Mouse (Mus musculus) spleen, adult 18-20 months (tissue): Measurements from ENCODE around the gene Tex261.

Source experiments
- DNase-seq, 2 experiments: peaks; one replicate each; pipeline ENCODE4 v3.0.0; 2022; ENCODE audit warnings: mixed read lengths in 2 of 2

Gene Tex261

DNA sequence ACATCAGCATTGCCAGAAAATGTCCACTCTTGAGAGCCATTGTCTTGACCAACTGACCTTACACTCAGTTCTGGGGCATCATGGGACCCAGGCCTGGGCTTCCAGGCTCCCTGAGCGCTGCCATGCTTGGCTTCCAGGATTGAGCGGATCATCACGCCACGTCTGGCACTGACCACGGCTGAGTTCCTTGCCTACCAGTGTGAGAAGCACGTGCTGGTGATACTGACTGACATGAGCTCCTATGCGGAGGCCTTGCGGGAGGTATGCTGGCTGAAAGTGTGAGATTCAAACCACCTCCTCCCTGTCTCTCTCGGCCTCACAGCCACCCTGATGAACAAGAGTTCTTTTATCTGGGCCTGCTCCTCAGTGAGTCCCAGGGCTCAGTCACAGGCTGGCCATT lies 19.6 kb downstream of the Tex261 start:
- no peak for DNase-seq

DNA sequence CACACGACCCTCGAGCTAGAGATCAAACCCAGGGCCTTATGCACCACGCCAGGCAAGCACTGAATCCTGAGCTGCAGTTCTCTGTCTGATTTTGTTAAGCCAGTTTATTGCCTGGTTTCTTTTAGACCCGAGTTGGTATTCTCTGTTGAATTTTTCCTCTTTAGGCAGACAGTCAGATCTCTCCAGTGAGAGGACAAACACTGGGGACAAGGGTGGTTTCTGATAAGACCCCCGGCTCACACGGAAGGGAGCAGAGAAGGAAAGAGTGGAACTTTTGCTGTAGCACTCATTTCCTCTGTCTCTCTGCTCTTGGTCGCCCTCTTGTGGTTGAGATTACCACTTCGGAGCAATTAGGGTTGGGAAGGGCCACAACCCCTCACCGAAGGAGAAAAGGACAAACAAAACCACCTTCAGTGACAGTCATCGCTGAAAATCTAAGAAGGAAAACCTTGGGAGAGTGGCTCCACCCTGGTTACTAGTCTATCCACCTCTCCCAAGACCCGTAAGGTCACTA lies 25.4 kb downstream of the Tex261 start:
- peak in 1 of 2 experiments; percentile 57 for DNase-seq

DNA sequence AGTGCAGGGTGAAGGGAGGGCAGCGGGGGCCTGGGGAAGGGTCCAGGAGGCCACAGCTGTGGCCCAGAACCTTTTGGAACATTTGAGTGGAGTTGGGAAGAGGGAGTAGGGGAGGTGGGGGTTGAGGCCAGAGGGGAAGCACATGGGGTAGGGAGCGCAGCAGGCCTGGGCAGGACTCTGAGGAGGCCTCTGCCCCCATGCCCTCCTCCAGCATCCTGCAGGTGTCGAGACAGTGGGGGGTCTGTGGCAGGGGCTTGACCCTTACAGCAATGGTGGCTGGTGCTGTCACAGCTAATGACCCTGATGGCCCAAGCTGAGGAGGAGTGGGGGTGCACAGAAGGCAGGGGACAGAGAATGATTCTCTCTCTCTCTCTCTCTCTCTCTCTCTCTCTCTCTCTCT lies 26.3 kb downstream of the Tex261 start:
- DNase-seq = no peak

DNA sequence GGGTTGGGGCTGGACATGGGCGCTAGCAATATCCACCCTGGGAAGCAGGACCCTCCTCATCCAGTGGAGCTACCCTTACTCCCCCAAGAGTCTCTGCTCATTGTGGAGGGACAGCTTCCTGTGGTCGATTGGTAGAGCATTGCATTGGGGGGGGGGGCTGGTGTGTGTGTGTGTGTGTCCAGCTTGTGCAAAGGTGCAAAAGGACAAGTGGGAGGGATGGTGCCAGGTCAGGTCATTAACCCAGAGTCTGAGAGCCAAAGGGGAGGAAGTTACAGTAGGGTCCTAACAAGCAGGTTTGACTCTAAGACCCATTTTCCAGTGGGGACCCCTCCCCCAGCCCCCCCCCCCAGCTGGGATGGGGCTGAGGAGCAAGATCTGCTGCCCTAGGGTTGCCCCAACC lies 30.1 kb downstream of the Tex261 start:
- no peak for DNase-seq

DNA sequence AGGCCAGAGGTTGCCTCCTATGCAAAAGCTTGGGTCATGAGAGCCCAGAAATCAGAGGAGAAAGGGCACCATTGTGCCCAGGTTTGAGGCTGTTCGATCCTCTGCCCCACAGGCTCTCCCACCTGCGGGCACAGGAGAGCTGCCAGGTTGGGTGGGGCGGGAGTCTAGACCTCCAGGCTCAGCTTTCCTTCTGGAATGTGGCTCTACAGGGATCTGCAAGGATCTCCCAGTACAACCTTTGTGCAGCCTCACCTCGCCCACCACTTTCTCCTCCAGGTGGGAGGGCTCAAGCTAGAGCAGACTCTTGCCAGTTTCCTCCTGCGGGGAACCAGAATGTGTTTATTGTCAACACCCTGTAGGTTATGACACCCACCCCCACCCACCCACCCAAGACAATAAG lies 31.1 kb downstream of the Tex261 start:
- DNase-seq = no peak

DNA sequence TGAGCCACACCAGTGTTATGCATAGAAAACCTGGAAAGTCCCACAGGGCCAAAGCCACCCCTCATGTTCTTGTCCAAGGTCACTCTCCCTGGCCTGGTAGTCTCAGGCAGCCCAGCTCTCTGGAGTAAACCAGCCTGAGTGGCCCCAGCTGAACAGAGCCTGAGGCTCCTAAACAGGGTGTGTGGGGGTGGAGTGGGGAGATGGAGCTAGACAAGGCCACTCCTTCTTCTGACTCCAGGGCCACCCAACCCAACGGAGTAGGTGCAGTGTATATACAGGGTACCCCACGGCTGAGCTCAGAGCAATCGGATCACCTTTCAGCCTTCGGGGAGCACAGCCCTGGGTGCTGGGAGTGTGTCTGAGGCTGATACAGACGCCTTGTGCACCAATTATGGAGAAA lies 31.5 kb downstream of the Tex261 start:
- DNase-seq = no peak

DNA sequence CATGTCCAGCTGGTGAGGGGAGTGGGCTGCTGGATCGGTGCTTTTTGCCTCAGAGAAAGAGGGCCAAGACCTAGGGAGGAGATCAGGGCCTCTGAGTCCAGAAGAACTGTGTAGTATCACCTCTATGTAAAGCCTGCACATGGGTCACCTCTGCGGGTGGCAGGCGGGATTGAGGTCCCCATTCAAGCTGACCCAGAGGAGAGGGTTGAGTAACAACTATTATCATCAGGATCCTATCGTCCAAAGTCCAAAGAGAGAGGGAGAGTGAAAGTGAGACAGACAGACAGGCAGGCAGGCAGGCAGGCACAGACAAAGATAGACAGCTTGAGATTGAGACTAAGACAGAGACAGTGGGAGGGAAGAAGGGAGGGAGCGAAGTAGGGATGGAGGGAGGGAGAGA lies 32.4 kb downstream of the Tex261 start:
- DNase-seq = no peak

DNA sequence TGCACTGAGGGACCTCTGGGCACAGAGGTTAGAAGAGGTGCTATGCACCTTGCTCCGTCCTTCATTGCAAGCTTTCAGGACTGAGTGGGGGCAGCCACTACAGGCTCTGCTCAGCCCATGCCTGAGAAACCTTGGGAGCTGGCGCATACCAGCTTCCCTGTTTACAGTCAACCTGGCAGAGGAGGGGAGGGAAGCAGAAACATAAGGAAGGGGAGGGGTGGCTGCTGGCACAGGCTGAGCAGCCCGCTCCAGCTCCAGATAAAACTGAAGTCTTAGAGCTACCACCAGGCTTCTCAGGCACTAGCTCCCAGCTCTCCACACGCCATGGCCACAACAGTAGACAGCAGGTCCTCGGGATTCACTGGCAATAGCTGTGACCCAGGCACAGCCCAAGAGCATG lies 32.9 kb downstream of the Tex261 start, which contains the start of gene Atp6v1b1:
TSS of gene Atp6v1b1 (plus strand) at position 230 of the 400 bp plus-strand sequence.
- no peak for DNase-seq

DNA sequence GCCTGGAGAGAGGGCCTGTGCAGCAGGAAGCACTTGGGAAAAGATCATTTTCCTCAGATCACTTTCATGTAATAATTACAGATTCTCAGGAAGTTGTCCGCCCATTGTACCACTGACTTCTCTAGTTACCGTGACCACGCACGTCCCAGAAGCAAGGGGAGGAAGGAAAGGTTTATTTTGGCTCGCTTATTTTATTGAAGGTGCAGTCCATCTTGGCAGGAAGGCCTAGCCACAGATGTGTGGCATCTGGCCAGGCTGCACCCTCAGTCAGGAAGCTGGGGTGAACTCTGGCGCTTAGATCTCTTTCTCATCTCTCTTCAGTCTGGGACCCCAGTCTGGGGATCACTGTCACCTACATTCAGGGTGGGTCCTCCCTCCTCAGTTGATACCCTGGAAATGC lies 37.0 kb downstream of the Tex261 start:
- no peak for DNase-seq

DNA sequence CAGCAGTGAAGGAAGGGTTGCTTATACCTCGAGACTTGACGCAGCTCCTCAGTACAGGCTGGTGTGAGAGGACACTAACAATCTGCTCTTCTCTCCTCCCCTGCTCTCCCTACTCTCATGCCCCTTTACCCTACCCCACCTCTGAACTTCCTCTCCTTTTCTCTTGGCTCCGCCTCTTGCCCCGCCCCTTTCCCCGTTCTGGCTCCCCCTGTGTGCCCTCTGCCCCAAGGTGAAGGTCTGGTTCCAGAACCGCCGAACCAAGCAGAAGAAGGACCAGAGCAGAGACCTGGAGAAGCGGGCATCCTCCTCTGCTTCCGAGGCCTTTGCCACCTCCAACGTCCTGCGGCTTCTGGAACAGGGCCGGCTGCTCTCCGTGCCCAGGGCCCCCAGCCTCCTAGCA lies 38.3 kb downstream of the Tex261 start:
- no peak for DNase-seq

DNA sequence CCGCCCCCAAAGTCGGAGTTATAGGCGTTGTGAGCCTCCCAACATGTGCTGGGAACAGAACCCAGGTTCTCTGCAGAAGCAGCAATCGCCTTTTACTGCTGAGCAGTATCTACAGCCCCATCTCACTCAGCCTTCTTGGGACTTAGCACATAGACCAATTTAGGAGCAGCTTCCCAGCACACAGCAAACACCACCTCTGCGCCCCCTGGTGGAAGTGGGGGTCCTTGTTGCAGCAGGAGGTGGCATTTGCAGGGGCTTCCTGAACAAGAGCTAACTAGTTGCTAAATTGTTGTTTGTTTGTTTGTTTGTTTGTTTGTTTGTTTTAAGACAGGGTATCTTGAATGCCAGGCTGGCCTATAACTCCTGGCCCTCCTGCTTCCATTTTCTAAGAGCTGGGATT lies 44.5 kb downstream of the Tex261 start:
- peak; percentile 25 to 74 for DNase-seq

DNA sequence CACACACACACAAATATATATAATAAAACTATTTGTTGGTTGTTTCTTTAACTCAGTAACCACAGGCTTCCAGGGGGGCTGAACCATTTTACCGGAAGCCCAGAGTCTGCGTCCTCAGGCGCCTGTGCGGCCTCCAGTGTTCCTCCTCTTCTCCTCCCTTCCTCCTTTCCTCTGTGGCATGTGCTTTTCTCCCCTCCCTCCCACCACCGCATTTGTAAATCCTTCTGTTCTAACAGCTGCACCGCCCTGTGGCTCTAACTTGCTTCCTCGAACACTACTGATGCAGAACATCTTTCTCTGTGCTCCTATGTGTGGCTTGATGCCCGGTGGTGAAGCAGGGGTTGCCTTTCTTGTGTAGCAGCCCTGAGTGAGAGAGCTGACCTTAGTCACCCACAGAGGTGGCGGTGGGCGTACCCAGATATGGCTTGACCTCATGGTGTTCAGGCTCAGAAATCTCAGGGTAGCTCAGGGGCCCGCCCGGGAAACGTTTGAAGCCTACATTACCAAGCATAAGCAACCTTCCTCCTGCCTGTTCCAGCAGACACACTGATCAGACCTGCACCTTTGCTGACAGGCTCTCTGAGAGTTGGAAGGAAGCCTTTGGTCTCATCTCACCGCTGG lies 46.2 kb downstream of the Tex261 start:
- DNase-seq = no peak

DNA sequence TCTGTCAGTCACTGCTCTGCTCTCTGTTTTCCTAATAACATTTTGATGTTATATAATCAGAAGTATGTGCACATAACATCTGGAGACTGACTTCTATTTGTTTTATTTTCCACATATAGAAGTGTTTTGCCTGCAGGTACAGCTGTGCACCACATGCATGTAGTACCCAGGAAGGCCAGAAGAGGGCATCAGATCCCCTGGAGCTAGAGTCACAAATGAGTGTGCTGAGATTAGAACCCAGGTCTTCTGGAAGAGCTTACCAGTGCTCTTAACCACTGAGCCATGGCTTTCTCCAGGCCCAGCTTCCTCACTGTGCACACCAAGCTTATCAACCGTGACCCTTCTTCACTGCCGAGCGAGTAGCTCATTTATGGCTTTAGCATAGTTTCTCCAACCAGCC lies 47.1 kb downstream of the Tex261 start:
- no peak for DNase-seq

DNA sequence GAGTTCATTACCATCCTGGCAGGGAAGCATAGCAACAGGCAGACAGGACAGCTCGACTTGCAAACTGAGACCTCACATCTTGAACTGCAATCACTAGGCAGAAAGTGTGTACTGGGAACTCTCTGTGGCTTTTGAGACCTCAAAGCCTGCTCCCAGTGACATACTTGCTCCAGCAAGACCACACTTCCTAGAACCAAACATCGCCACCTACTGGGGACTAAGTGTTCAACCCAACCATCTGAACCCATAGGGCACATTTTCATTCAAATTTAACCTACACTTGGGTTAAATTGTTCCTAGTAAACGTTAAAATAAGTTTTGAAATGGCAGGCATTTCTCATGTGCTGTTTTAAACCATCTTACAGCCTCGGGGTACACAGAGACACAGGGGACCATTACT lies 48.4 kb downstream of the Tex261 start:
- DNase-seq = no peak

DNA sequence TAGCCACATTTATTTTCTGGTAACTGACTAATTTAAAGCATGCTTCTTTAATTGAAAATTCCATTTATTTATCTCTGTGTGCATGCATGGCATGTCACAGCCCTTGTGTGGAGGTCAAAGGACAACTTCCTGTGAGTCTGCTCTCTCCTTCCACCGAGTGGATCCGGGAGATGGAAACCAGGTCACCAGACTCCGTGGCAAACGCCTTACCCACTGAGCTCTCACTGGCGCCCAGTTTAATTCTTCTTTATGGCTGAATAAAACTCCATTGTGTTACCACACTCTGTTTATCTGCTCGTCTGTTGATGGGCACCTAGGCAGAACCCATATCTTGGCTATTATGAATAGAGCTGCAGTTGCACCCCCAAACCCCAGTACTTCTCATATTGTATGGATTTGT lies 53.1 kb downstream of the Tex261 start:
- DNase-seq = no peak
